Comparison of ENCODE assay signal across 8 mouse cellular contexts in the genomic region with DNA sequence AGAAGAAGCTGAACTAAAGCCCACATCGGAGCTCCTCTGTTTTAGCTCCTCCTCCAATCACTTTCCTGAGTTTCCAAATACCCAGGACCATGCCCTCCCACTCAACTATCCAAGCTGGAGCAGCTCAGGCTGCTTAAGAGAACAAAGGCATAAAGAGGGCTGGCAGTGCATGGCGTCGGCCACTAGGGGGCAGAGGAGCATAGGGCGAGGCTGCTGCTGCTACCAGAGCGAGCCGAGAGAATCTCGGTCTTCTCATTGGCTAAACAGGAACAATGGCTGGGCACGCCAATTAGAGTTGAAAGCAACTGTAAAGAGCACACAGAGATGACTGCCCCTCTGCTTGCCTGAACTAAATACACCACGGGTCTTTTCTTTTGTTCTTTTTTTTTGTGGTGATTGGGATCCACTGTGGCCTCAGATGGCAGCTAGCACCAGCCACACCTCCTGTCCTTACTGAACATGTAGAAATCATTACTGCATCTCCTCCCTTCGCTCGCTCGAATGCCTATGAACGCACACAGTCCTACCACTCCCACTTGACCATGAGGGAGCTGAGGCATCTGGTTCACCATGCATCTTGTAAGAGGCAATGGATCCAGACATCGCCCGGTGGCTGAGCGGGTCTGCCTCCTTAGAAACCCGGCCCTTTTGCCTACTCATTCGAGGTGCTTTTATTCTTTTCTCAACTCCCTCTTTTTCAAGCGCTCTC. TPM values are rescaled to one million over a fixed set of nuclear protein-coding genes. Genes with fewer than 3 reads are reported as not detected.
DNase-seq lines count a peak whose midpoint lies in the region; ATAC-seq lines count a peak whose summit lies in the region.

No protein-coding gene starts in this region.

- H3K27me3 ChIP-seq in forebrain, embryonic 11.5 days (ENCODE audit: control insufficient read depth, insufficient read depth, low read length): no peaks in the 10 kb centered on the region
- no peaks in the 10 kb centered on the region for H3K27me3 ChIP-seq in heart, embryonic 16.5 days (ENCODE audit: control insufficient read depth, insufficient read depth, low read length)
- no peaks in the 10 kb centered on the region for H3K27me3 ChIP-seq in liver, embryonic 13.5 days
- H3K27me3 ChIP-seq in stomach, embryonic 15.5 days (replicated peaks): no peaks in the 10 kb centered on the region

- peak overlapping the region; percentile 9; the same call in 1 of the 2 replicates for H3K4me3 ChIP-seq in forebrain, embryonic 11.5 days (ENCODE audit: low read depth, low read length)
- H3K4me3 ChIP-seq in heart, embryonic 16.5 days (ENCODE audit: low read length): no peak overlapping the region
- no peak overlapping the region for H3K4me3 ChIP-seq in liver, embryonic 13.5 days (replicated peaks)
- H3K4me3 ChIP-seq in stomach, embryonic 15.5 days (replicated peaks): peak overlapping the region; percentile 8; the same call in 1 of the 2 replicates

- H3K4me1 ChIP-seq in forebrain, embryonic 11.5 days (replicated peaks; ENCODE audit: control insufficient read depth, insufficient read depth, low read length): no peaks in the 10 kb centered on the region; the same call in 1 of the 2 replicates
- H3K4me1 ChIP-seq in heart, embryonic 16.5 days (ENCODE audit: control insufficient read depth, insufficient read depth, low read length): peaks cover 8% of the 10 kb centered on the region
- peaks cover 11% of the 10 kb centered on the region; the same call in 1 of the 2 replicates for H3K4me1 ChIP-seq in liver, embryonic 13.5 days (replicated peaks)
- H3K4me1 ChIP-seq in stomach, embryonic 15.5 days: 0 out of 2 replicates have a peak, but pooled peaks cover 7% of the 10 kb centered on the region

- H3K27ac ChIP-seq in forebrain, embryonic 11.5 days (ENCODE audit: low read depth, low read length): peak overlapping the region; percentile 73
- peak overlapping the region; percentile 51 for H3K27ac ChIP-seq in heart, embryonic 16.5 days (ENCODE audit: low read length)
- H3K27ac ChIP-seq in liver, embryonic 13.5 days: no peak overlapping the region
- 0 out of 2 replicates have a peak overlapping the region, but pooled peaks have one; percentile 18 for H3K27ac ChIP-seq in stomach, embryonic 15.5 days

- H3K36me3 ChIP-seq in forebrain, embryonic 11.5 days (ENCODE audit: control insufficient read depth, insufficient read depth, low read length): no peaks in the 10 kb centered on the region
- peaks cover 16% of the 10 kb centered on the region for H3K36me3 ChIP-seq in heart, embryonic 16.5 days (ENCODE audit: control insufficient read depth, insufficient read depth)
- 0 out of 2 replicates have a peak, but pooled peaks cover 4% of the 10 kb centered on the region for H3K36me3 ChIP-seq in liver, embryonic 13.5 days
- no peaks in the 10 kb centered on the region for H3K36me3 ChIP-seq in stomach, embryonic 15.5 days

- H3K9me3 ChIP-seq in forebrain, embryonic 11.5 days (ENCODE audit: control insufficient read depth, low read length): no peaks in the 10 kb centered on the region
- H3K9me3 ChIP-seq in heart, embryonic 16.5 days (replicated peaks; ENCODE audit: control insufficient read depth, low read length): no peaks in the 10 kb centered on the region
- H3K9me3 ChIP-seq in liver, embryonic 13.5 days (replicated peaks): no peaks in the 10 kb centered on the region
- no peaks in the 10 kb centered on the region for H3K9me3 ChIP-seq in stomach, embryonic 15.5 days

- H3K4me2 ChIP-seq in forebrain, embryonic 11.5 days (ENCODE audit: low read depth, low read length, severe bottlenecking): peak overlapping the region; percentile 40
- peak overlapping the region; percentile 47 for H3K4me2 ChIP-seq in heart, embryonic 16.5 days (ENCODE audit: low read depth, low read length)
- H3K4me2 ChIP-seq in liver, embryonic 13.5 days: no peak overlapping the region; the same call in 1 of the 2 replicates
- peak overlapping the region; percentile 45 for H3K4me2 ChIP-seq in stomach, embryonic 15.5 days

- H3K9ac ChIP-seq in forebrain, embryonic 11.5 days (ENCODE audit: low read length): peak overlapping the region; percentile 60
- H3K9ac ChIP-seq in heart, embryonic 16.5 days (ENCODE audit: low read length): peak overlapping the region; percentile 39; the same call in 1 of the 2 replicates
- no peak overlapping the region for H3K9ac ChIP-seq in liver, embryonic 13.5 days
- 0 out of 2 replicates have a peak overlapping the region, but pooled peaks have one; percentile 11 for H3K9ac ChIP-seq in stomach, embryonic 15.5 days

- 7% methylated on average over 19 of the region's 19 CpGs for whole genome bisulfite sequencing in forebrain, embryonic 11.5 days
- 24% methylated on average over 19 of the region's 19 CpGs for WGBS in heart, embryonic 16.5 days
- WGBS in liver, embryonic 13.5 days (ENCODE audit: insufficient replicate concordance): 36% methylated on average over 19 of the region's 19 CpGs
- 21% methylated on average over 19 of the region's 19 CpGs for WGBS in stomach, embryonic 15.5 days

- peak; percentile 82 to 88 for DNase-seq in CD8-positive naive resting alpha-beta T cell, adult 2 months (ENCODE audit: low read depth in 2 of 2, low spot score in 2 of 2)
- peak; percentile 89 for DNase-seq in c-Kit-positive CD71-negative TER-119-negative erythroid progenitor cells, embryonic 14.5 days (ENCODE audit: low read depth)
- DNase-seq in forebrain, embryonic 11.5 days (ENCODE audit: low spot score): peak; percentile 98
- peak; percentile 91 to 93 for DNase-seq in kidney, postnatal 25 days
- peak; percentile 73 for DNase-seq in liver, embryonic 13.5 days
- DNase-seq in neural tube, embryonic 10.5 days (ENCODE audit: extremely low spot score, low spot score): peak; percentile 98

- ATAC-seq in forebrain, embryonic 11.5 days (replicated peaks; ENCODE audit: low FRiP score): peak; percentile 94
- ATAC-seq in heart, embryonic 16.5 days (replicated peaks; ENCODE audit: extremely low read depth, insufficient read depth, low FRiP score): peak; percentile 87
- peak; percentile 63 for ATAC-seq in liver, embryonic 13.5 days (ENCODE audit: low read depth)
- peak; percentile 87 for ATAC-seq in stomach, embryonic 15.5 days (ENCODE audit: insufficient read depth, low FRiP score, low read depth)

RNA-seq across cellular contexts. Expression of a gene that starts 34.5 kb away (rescaled TPM):
- 14.3 and 20.7 TPM in 2 replicates for polyA plus RNA-seq in forebrain, embryonic 11.5 days (2014; fragmentation: Nextera tagmentation; extraction: Ambion mirVana)
- 11.4 and 15.2 TPM in 2 replicates for polyA plus RNA-seq in heart, embryonic 16.5 days (2015; fragmentation: Nextera tagmentation; extraction: Ambion mirVana)
- polyA plus RNA-seq in liver, embryonic 13.5 days (2015; fragmentation: Nextera tagmentation; extraction: Ambion mirVana): 1.3 and 1.4 TPM in 2 replicates
- polyA plus RNA-seq in stomach, embryonic 15.5 days (2015; fragmentation: Nextera tagmentation; extraction: Ambion mirVana): 10.0 and 10.5 TPM in 2 replicates

RNA-seq across cellular contexts. Expression of a gene that starts 34.7 kb away (rescaled TPM):
- polyA plus RNA-seq in forebrain, embryonic 11.5 days (2014; fragmentation: Nextera tagmentation; extraction: Ambion mirVana): 37.8 and 41.1 TPM in 2 replicates
- polyA plus RNA-seq in heart, embryonic 16.5 days (2015; fragmentation: Nextera tagmentation; extraction: Ambion mirVana): 48.8 and 49.0 TPM in 2 replicates
- 12.2 and 12.3 TPM in 2 replicates for polyA plus RNA-seq in liver, embryonic 13.5 days (2015; fragmentation: Nextera tagmentation; extraction: Ambion mirVana)
- 47.0 and 50.6 TPM in 2 replicates for polyA plus RNA-seq in stomach, embryonic 15.5 days (2015; fragmentation: Nextera tagmentation; extraction: Ambion mirVana)

RNA-seq across cellular contexts. Expression of a gene that starts 39.5 kb away (rescaled TPM):
- polyA plus RNA-seq in forebrain, embryonic 11.5 days (2014; fragmentation: Nextera tagmentation; extraction: Ambion mirVana): 3.0 and 3.1 TPM in 2 replicates
- 6.1 and 6.8 TPM in 2 replicates for polyA plus RNA-seq in heart, embryonic 16.5 days (2015; fragmentation: Nextera tagmentation; extraction: Ambion mirVana)
- polyA plus RNA-seq in liver, embryonic 13.5 days (2015; fragmentation: Nextera tagmentation; extraction: Ambion mirVana): 6.6 and 7.2 TPM in 2 replicates
- polyA plus RNA-seq in stomach, embryonic 15.5 days (2015; fragmentation: Nextera tagmentation; extraction: Ambion mirVana): 13.4 and 14.6 TPM in 2 replicates

Comparison
In these comparisons a context has a peak if more than half of its experiments do, and no peak if none do; other contexts are left out.
1. H3K4me3 ChIP-seq: peak in forebrain, embryonic 11.5 days (single experiment) and stomach, embryonic 15.5 days (single experiment); none in heart, embryonic 16.5 days (single experiment) and liver, embryonic 13.5 days (single experiment).
2. Peak in every context shown above with its lines, with median percentiles within 50 percentile points of each other: DNase-seq and ATAC-seq.